Mouse (Mus musculus) MEL (cell line): ENCODE results near the gene Ugt2b37.
"Not testable (repeated sequence)": the region's sequence is repeated elsewhere in the genome, so short reads cannot be mapped to it uniquely, and the experiment has no call there.

Experiments
- CTCF ChIP-seq, 3 experiments: IDR thresholded peaks in 2 of 3; conservative IDR thresholded peaks in 1 of 3; 2 replicates each; pipeline ENCODE4 v1.5.1; 2011 to 2012; ENCODE audit warnings: low read length in 3 of 3, low read depth in 2 of 3, mild to moderate bottlenecking in 2 of 3, improper control_type of control experiment in 1 of 3, inconsistent platforms in 1 of 3, mixed read lengths in 1 of 3, moderate library complexity in 1 of 3; ENCODE audit not compliant: control insufficient read depth in 1 of 3, insufficient read depth in 1 of 3, poor library complexity in 1 of 3, severe bottlenecking in 1 of 3
- ETS1 ChIP-seq: IDR thresholded peaks from 2 replicates; pipeline ENCODE4 v1.6.1; 2012; ENCODE audit warnings: low read depth, mild to moderate bottlenecking, inconsistent platforms, low read length, improper control_type of control experiment, moderate library complexity
- KAT2A ChIP-seq: conservative IDR thresholded peaks from 2 replicates; pipeline ENCODE4 v1.6.1; 2012; ENCODE audit warnings: low read depth, low read length, improper control_type of control experiment, inconsistent platforms
- MAFK ChIP-seq: IDR thresholded peaks from 2 replicates; pipeline ENCODE4 v1.6.1; 2011; ENCODE audit warnings: low read depth, mild to moderate bottlenecking, low read length, improper control_type of control experiment, borderline replicate concordance
- POLR2A ChIP-seq, 2 experiments: IDR thresholded peaks; 2 replicates each; pipeline ENCODE4 v1.6.1; 2011 to 2012; ENCODE audit warnings: low read length in 2 of 2, mild to moderate bottlenecking in 2 of 2, control low read depth in 1 of 2, improper control_type of control experiment in 1 of 2, low read depth in 1 of 2, moderate library complexity in 1 of 2; ENCODE audit not compliant: control insufficient read depth in 1 of 2, insufficient read depth in 1 of 2, poor library complexity in 1 of 2
- TBP ChIP-seq: IDR thresholded peaks from 2 replicates; pipeline ENCODE4 v1.8.0; 2011; ENCODE audit warnings: low read depth, low read length, improper control_type of control experiment
- ZMIZ1 ChIP-seq: IDR thresholded peaks from 2 replicates; pipeline ENCODE4 v1.6.1; 2012; ENCODE audit warnings: low read depth, mild to moderate bottlenecking, inconsistent platforms, low read length, improper control_type of control experiment, moderate library complexity

DNA sequence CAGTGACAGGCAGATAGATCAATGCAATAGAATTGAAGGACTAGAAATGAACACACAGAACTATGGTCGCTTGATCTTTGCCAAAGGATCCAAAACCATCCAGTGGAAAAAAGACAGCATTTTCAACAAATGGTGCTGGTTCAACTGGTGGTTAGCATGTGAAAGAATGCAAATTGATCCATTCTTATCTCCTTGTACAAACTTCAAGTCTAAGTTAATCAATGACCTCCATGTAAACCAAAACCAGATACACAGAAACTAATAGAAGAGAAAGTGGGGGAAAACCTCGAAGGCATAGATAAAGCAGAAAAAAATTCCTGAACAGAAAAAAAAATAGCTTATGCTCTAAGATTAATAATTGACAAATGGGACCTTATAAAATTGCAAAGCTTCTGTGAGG is 58.2 kb downstream of the Ugt2b37 start:
- not testable (repeated sequence) for TF ChIP-seq CTCF (IDR thresholded peaks at IDR 0.05 in 2 of 3, conservative IDR thresholded peaks at IDR 0.05 in 1 of 3; ENCODE audit: control insufficient read depth in 1 of 3, insufficient read depth in 1 of 3, low read depth in 2 of 3, low read length in 3 of 3, poor library complexity in 1 of 3, severe bottlenecking in 1 of 3); ZMIZ1; KAT2A; TBP; MAFK; POLR2A (IDR thresholded peaks at IDR 0.05; ENCODE audit: control insufficient read depth in 1 of 2, insufficient read depth in 1 of 2, low read depth in 1 of 2, low read length in 2 of 2, poor library complexity in 1 of 2); ETS1
